Mouse (Mus musculus) forebrain, embryonic 13.5 days (tissue): ENCODE measurements at regions not wholly inside any gene's neighbourhood (a gene's known extent, or its start where the extent isn't known, plus 50 kb on each side); places are given as distances from the start of the nearest gene placed in this dataset.

Source experiments
- ATAC-seq: fragments of 200-750 bp; cut with Nextera tagmentation; 2 replicates; pipeline ENCODE4 v1.8.0; 2017
- H3K27ac ChIP-seq: fragments of 300-500 bp; sonication (generic); 2 replicates; pipeline ENCODE4 v1.5.1; 2015; ENCODE audit warnings: inconsistent platforms, mild to moderate bottlenecking, moderate library complexity
- H3K27me3 ChIP-seq: fragments of 300-500 bp; sonication (generic); 2 replicates; pipeline ENCODE4 v1.6.1; 2015; ENCODE audit warnings: mild to moderate bottlenecking, inconsistent platforms
- H3K36me3 ChIP-seq: fragments of 300-500 bp; sonication (generic); 2 replicates; pipeline ENCODE4 v1.6.1; 2015; ENCODE audit warnings: mild to moderate bottlenecking, inconsistent platforms; ENCODE audit not compliant: poor library complexity, severe bottlenecking
- H3K4me1 ChIP-seq: fragments of 300-500 bp; sonication (generic); 2 replicates; pipeline ENCODE4 v1.6.1; 2015; ENCODE audit warnings: inconsistent platforms
- H3K4me2 ChIP-seq: fragments of 300-500 bp; sonication (generic); 2 replicates; pipeline ENCODE4 v1.6.1; 2015; ENCODE audit warnings: inconsistent platforms, mild to moderate bottlenecking, moderate library complexity
- H3K4me3 ChIP-seq: fragments of 300-500 bp; sonication (generic); 2 replicates; pipeline ENCODE4 v1.5.1; 2015; ENCODE audit warnings: mild to moderate bottlenecking, inconsistent platforms
- H3K9ac ChIP-seq: fragments of 300-500 bp; sonication (generic); 2 replicates; pipeline ENCODE4 v1.6.1; 2015; ENCODE audit warnings: mild to moderate bottlenecking, inconsistent platforms
- H3K9me3 ChIP-seq: fragments of 300-500 bp; sonication (generic); replicated peaks from 2 replicates; pipeline ENCODE4 v1.6.1; 2016; ENCODE audit warnings: inconsistent platforms
- WGBS: fragments of 180-500 bp; shearing (Covaris S2); methylation state at CpG from one replicate; pipeline ENCODE4 v1.1.7; 2015; 5-methylcytosine and 5-hydroxymethylcytosine counted together

DNA sequence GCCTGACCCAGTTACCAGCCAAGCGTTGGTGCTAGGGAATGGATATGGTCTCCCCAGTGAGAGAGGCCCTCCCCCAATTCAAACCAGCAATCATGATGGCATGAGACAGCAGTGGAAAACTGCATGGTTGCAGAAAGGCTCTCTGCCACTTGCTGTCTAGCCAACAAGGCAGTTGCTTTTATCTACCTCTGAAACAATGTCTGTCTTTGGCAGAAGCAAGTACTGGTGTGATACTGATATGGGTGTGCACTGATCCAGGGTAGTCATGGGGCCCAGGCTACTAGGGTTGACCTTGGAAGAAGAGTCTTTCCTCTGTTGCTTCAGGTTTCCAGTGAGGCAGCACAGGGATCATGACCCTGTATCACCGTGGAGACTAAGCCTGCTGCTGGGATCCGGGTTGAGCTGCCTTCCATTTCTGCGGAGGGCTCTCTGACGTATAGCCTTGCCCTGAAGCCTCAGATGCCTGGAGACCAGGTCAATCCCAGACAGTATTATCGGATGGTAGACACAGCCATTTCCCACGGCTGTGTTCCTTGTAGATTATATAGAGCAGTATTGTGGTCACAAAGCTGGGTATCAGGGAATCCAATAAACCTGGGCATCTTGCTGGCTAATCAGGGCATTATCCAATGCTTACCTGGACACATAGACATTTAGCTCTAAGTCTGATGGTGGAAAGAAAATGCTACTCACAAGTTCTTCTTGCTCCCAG is 101.5 kb upstream of the Klf13 start:
- Histone ChIP-seq H3K27ac (no peak overlapping the region), H3K36me3 (no peaks in the 10 kb centered on the region), H3K27me3 (no peaks in the 10 kb centered on the region), H3K9me3 (peaks cover 7% of the 10 kb centered on the region; the same call in 1 of the 2 replicates), H3K4me3 (no peak overlapping the region), H3K9ac (no peak overlapping the region), H3K4me2 (no peak overlapping the region), H3K4me1 (no peaks in the 10 kb centered on the region)
- ATAC-seq: no peak
- WGBS: 88% methylated on average over 7 of the region's 7 CpGs

DNA sequence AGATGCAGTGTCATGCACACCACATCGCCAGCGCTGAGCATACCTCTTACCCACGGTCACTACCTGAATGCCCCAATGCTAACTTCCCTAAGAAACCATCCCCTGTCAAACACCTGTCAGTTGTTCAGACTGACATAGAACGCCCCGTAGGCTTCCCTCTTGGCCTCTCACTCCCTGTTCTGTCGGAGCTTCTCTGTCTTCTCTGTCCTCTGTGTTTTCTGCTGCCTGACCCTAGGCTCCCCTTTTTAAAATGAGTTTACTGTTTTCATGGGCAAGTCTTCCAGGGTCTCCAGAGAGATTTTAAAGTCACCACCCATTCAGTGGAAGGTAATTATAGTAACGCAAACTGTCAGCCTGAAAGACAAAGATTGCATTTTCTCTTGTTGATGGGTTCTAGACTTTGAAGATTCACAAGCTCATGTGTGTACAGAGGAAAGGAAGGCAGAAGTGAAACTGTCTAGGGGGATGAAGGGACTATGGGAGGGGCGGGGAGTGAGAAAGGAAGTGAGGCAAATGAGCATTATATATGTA is 99.1 kb upstream of the Klf13 start:
- Histone ChIP-seq H3K9ac (no peak overlapping the region), H3K4me1 (0 out of 2 replicates have a peak, but pooled peaks cover 3% of the 10 kb centered on the region), H3K27me3 (no peaks in the 10 kb centered on the region), H3K4me2 (no peak overlapping the region), H3K9me3 (peaks cover 7% of the 10 kb centered on the region; the same call in 1 of the 2 replicates), H3K27ac (no peak overlapping the region), H3K36me3 (no peaks in the 10 kb centered on the region), H3K4me3 (no peak overlapping the region)
- ATAC-seq: no peak
- WGBS: 87% methylated on average over 8 of the region's 8 CpGs

DNA sequence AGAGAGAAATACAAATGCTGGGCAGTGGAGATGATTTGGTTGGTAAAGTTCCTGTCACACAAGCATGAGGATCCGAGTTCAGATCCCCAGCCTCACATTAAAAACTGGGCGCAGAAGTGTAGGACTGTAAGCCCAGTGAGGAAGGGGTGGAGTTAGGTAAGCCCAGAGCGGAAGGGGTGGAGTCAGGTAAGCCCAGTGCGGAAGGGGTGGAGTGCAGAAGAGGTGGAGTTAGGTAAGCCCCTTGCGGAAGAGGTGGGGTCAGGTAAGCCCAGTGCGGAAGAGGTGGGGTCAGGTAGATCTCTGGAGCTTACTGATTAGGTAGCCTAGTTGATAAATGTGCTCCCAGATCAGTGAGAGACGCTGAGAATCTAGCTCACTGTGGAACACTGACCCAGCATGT is 97.4 kb upstream of the Klf13 start:
- Histone ChIP-seq H3K27ac (no peak overlapping the region), H3K4me2 (no peak overlapping the region), H3K9ac (no peak overlapping the region), H3K36me3 (no peaks in the 10 kb centered on the region), H3K9me3 (peaks cover 2% of the 10 kb centered on the region; the same call in 1 of the 2 replicates), H3K4me1 (0 out of 2 replicates have a peak, but pooled peaks cover 6% of the 10 kb centered on the region), H3K4me3 (no peak overlapping the region), H3K27me3 (no peaks in the 10 kb centered on the region)
- 93% methylated on average over 7 of the region's 7 CpGs for WGBS
- no peak for ATAC-seq

DNA sequence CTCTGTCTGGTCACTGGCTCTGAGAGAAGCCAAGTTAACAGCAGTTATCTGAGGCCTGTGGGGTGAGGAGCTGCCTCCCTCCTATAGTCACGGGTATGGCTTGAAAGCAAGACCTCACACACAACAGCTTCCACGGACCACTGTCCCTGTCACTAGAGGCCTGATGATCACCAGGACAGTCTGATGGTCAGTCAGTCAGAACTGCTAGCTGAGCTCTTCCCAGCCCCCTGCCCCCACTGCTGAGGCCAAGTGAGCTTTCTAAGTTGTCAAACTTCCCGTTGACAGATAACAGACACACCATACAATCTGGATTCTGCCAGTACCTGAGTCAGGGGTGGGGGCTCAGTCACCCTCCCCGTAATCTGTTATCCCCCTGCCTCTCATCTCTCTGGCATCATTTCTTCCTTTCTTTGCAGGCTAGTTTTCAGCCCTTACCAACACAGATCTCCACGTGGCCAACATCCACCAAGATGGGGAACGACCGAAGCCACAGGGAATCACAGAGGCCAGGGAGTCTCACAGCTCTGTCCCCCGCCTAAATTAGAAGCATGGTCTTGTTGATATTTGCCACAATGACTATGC is 96.4 kb upstream of the Klf13 start:
- Histone ChIP-seq H3K4me1 (0 out of 2 replicates have a peak, but pooled peaks cover 6% of the 10 kb centered on the region), H3K4me3 (no peak overlapping the region), H3K27me3 (no peaks in the 10 kb centered on the region), H3K4me2 (no peak overlapping the region), H3K27ac (no peak overlapping the region), H3K9ac (no peak overlapping the region), H3K36me3 (no peaks in the 10 kb centered on the region), H3K9me3 (no peaks in the 10 kb centered on the region)
- no peak for ATAC-seq
- WGBS: 83% methylated on average over 8 of the region's 8 CpGs

DNA sequence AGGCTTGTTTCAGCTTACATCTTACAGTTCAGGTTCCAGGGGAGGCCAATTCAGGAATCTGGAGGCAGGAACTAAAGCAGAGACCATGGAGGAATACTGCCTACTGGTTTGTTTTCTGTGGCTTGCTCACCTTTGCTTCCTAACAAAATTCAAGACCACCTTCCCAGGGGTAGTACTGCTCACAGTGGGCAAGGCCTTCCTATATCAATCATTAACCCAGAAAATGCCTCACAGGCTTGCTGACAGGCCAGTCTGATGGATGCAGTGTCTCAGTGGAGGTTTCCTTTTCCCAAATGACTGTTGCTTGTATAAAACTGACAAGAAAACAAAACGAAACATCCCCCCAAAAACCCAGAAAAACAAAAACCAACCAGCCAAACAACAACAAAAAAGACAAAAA is 95.8 kb upstream of the Klf13 start:
- Histone ChIP-seq H3K27ac (no peak overlapping the region), H3K4me3 (no peak overlapping the region), H3K9ac (no peak overlapping the region), H3K4me1 (0 out of 2 replicates have a peak, but pooled peaks cover 6% of the 10 kb centered on the region), H3K36me3 (no peaks in the 10 kb centered on the region), H3K9me3 (no peaks in the 10 kb centered on the region), H3K4me2 (no peak overlapping the region), H3K27me3 (no peaks in the 10 kb centered on the region)
- 73% methylated on average over 1 of the region's 1 CpGs for WGBS
- ATAC-seq: no peak

DNA sequence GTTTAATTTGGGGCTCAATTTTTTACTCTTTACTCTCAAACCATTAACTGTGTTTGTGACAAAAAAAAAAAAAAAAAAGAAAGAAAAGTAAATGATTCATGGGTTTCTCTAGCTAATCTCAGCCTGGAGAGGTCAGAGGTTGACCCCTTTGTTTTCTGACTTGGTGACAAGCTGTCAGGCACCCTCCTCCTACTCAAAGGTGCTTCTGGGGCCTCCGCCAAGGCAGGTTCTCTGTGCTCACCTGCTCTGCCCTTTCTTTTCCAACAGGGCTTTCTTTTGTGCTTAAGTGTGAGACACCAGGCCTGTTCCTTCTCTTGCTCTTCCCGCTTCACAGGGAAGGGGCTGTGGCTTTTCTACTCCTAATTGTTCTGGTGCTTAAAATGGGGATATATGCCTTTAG is 94.7 kb upstream of the Klf13 start:
- no peak overlapping the region for H3K9ac ChIP-seq
- no peaks in the 10 kb centered on the region for H3K27me3 ChIP-seq
- no peaks in the 10 kb centered on the region for H3K9me3 ChIP-seq
- 0 out of 2 replicates have a peak, but pooled peaks cover 6% of the 10 kb centered on the region for H3K4me1 ChIP-seq
- no peak overlapping the region for H3K4me3 ChIP-seq
- no peaks in the 10 kb centered on the region for H3K36me3 ChIP-seq
- WGBS: 66% methylated on average over 2 of the region's 2 CpGs
- peak overlapping the region; percentile 25 for H3K27ac ChIP-seq
- no peak overlapping the region for H3K4me2 ChIP-seq
- no peak for ATAC-seq

DNA sequence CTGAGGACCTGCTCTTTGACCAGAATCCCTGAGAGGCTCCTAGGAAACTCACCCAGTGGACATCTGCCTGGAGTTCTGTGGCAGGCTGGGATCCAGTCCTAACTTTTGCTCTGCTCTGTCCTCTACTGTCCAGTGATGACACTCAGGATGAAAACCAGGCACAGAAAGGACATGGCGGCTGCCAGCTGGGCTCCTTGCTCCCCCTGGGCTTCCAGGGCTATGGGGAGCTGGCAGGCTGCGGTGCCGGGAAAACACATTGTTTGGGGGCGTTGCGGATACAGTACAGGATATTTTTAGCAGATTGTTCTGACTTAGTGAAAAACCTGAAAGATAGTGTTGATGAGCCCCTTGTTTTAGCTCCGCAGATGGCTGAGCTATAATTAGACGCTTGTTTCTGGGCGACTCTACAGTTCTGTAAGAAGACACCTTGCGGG is 94.2 kb upstream of the Klf13 start:
- peak; percentile 70 for ATAC-seq
- Histone ChIP-seq H3K27me3 (no peaks in the 10 kb centered on the region), H3K4me1 (0 out of 2 replicates have a peak, but pooled peaks cover 6% of the 10 kb centered on the region), H3K4me3 (no peak overlapping the region), H3K36me3 (no peaks in the 10 kb centered on the region), H3K4me2 (no peak overlapping the region), H3K27ac (peak overlapping the region; percentile 51; the same call in 1 of the 2 replicates), H3K9ac (no peak overlapping the region), H3K9me3 (no peaks in the 10 kb centered on the region)
- 74% methylated on average over 9 of the region's 9 CpGs for WGBS

DNA sequence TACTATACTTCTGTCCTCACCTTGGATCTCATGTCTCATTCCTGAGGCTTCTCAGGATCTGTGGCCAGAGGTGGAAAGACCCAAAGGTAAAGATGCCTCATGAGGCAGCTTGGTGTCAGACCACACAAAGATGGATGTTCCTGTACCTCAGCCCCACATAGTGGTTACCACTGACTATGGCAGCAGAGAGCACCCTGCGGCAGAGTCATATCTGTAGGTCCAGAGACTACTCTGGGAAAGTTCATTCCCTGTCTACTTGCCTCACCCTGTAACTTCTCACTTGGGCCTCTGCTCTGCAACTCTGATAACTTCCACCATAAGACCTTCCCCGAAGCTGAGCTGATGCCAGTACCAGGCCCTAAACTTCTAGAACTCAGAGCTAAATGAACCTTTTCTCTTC is 91.9 kb upstream of the Klf13 start:
- no peaks in the 10 kb centered on the region for H3K27me3 ChIP-seq
- no peaks in the 10 kb centered on the region for H3K36me3 ChIP-seq
- no peak overlapping the region for H3K4me2 ChIP-seq
- H3K4me3 ChIP-seq: no peak overlapping the region
- WGBS: 90% methylated on average over 2 of the region's 2 CpGs
- no peaks in the 10 kb centered on the region for H3K9me3 ChIP-seq
- 0 out of 2 replicates have a peak, but pooled peaks cover 6% of the 10 kb centered on the region for H3K4me1 ChIP-seq
- ATAC-seq: no peak
- H3K27ac ChIP-seq: no peak overlapping the region
- H3K9ac ChIP-seq: no peak overlapping the region

DNA sequence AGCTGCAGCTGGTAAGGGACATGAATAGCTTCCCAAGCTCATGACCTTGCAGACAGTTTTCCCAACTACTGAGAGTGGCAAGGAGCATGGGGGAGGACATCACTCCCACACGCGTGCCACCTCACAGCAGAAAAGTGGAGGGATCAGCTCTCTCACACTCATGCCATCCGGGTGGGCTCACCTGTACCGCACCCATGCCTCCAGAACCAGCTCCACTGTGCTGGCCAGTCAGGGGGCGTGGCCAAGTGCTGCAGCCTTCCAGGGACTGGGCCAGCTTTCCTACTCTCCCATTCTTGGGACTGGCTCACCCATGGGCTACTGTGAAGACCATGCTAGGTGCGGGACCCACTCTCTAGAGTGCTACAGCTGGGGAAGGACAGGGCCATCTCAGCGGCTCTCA is 88.4 kb upstream of the Klf13 start:
- Histone ChIP-seq H3K9ac (no peak overlapping the region), H3K27me3 (no peaks in the 10 kb centered on the region), H3K36me3 (no peaks in the 10 kb centered on the region), H3K9me3 (no peaks in the 10 kb centered on the region), H3K4me2 (no peak overlapping the region), H3K4me3 (no peak overlapping the region), H3K4me1 (0 out of 2 replicates have a peak, but pooled peaks cover under 1% of the 10 kb centered on the region), H3K27ac (no peak overlapping the region)
- 90% methylated on average over 7 of the region's 7 CpGs for WGBS
- 0 out of 2 replicates have a peak, but pooled peaks have one; percentile 9 for ATAC-seq

DNA sequence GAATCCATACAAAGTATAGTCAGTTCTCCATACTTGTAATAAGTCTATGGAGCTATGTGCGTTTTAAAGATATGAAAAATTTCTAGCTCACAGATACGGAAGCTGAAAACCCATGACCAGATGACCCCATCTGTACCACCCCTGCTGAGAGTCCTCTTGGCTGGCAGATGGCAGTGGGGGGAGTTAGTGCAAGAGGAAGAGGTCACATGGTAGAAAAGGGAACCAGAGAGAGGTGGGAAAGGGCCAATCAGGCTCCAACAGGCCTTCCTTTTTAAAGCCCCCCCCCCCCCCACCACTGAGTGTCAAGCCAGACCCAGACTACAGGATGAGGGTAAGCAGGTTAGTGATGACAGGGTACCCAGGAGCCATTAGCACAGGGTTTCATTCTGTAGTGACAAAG is 86.4 kb upstream of the Klf13 start:
- H3K4me2 ChIP-seq: no peak overlapping the region
- peaks cover 9% of the 10 kb centered on the region for H3K4me1 ChIP-seq
- H3K27me3 ChIP-seq: no peaks in the 10 kb centered on the region
- no peak for ATAC-seq
- H3K27ac ChIP-seq: no peak overlapping the region
- WGBS: 93% methylated on average over 2 of the region's 2 CpGs
- H3K9ac ChIP-seq: no peak overlapping the region
- H3K9me3 ChIP-seq: no peaks in the 10 kb centered on the region
- H3K36me3 ChIP-seq: no peaks in the 10 kb centered on the region
- no peak overlapping the region for H3K4me3 ChIP-seq

DNA sequence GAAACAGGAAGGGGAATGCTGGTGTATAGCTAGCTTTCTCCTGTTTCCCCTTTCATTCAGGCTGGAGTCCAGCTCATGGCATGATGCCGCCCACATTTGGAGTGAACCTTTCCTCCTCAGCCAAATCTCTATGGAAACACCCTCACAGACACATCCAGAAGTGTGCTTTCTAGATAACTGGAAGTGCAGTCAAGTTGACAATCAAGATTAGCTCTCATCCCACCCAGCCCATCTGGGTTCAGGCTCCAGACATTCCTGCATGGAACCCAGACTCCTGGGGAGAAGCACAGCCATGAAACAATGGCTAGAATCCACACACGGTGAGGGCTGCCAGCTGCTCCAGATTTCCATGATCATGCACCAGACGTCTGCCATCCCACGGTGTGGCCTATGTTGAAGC is 85.5 kb upstream of the Klf13 start:
- Histone ChIP-seq H3K27me3 (no peaks in the 10 kb centered on the region), H3K9ac (no peak overlapping the region), H3K36me3 (no peaks in the 10 kb centered on the region), H3K27ac (no peak overlapping the region), H3K4me2 (no peak overlapping the region), H3K4me1 (peaks cover 9% of the 10 kb centered on the region), H3K4me3 (no peak overlapping the region), H3K9me3 (no peaks in the 10 kb centered on the region)
- no peak for ATAC-seq
- WGBS: 76% methylated on average over 4 of the region's 4 CpGs

DNA sequence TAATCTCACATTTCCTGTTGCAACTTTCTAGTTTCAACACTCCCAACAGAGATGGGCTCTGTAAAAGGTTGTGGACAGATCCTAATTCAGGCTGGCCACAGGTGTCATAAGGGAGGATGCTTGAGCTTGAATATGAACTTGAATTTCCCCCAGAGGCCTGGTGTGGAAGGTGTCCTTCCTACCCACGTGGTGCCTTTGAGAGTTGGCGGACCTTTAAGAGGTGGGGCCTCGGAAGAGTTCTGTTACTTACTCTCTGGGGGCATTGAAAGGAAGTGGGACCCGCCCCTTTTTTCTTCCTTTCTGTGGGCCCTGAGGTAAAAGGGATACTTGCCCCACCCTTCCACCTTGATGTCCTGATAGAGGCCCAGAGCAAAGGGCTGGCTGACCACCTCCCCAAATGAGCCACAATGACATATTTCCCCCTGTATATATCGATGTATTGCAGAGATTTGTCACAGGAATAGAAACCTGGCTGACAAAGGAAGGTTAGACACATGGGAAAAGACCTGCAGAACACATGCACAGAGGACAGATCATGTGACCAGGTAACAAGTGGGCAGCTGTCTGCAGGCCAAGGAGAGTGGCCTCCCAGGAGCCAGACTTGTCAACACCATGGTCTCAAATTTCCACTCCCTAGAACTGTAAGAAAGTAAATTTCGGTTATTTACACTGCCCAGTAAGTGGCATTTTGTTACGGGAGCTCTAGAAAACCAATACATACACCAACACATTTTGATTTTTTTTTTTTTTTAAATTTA is 84.2 kb upstream of the Klf13 start:
- no peak overlapping the region for H3K27ac ChIP-seq
- 73% methylated on average over 7 of the region's 7 CpGs for WGBS
- no peak for ATAC-seq

More for the DNA sequence above, 84.2 kb upstream of the Klf13 start:
- peaks cover 9% of the 10 kb centered on the region for H3K4me1 ChIP-seq
- no peak overlapping the region for H3K9ac ChIP-seq
- H3K27me3 ChIP-seq: no peaks in the 10 kb centered on the region
- no peaks in the 10 kb centered on the region for H3K36me3 ChIP-seq
- no peak overlapping the region for H3K4me3 ChIP-seq
- H3K9me3 ChIP-seq: no peaks in the 10 kb centered on the region
- no peak overlapping the region for H3K4me2 ChIP-seq
